Mouse (Mus musculus) C2C12 (cell line): ENCODE results near the gene Rab23.

Source experiments
- CTCF ChIP-seq: IDR thresholded peaks from one replicate; pipeline ENCODE4 v1.5.1; 2011; ENCODE audit not compliant: control insufficient read depth, insufficient read depth, insufficient read length
- FOSL1 ChIP-seq: IDR thresholded peaks from one replicate; pipeline ENCODE4 v1.8.0; 2011; ENCODE audit warnings: mild to moderate bottlenecking, low read length; ENCODE audit not compliant: poor library complexity, insufficient read depth, severe bottlenecking
- MAX ChIP-seq: IDR thresholded peaks from one replicate; pipeline ENCODE4 v1.6.1; 2011; ENCODE audit warnings: mild to moderate bottlenecking, control low read depth
- MYOD1 ChIP-seq: IDR thresholded peaks from one replicate; pipeline ENCODE4 v1.6.1; 2011; ENCODE audit warnings: low read depth; ENCODE audit not compliant: control insufficient read depth, insufficient read length
- MYOG ChIP-seq: IDR thresholded peaks from one replicate; pipeline ENCODE4 v1.6.1; 2011; ENCODE audit not compliant: control insufficient read depth, insufficient read length; ENCODE audit errors: extremely low read depth
- USF1 ChIP-seq: IDR thresholded peaks from one replicate; pipeline ENCODE4 v1.6.1; 2011; ENCODE audit warnings: low read depth, mild to moderate bottlenecking, control low read depth, moderate library complexity

- TF ChIP-seq MAX (no peak), CTCF (no peak), MYOD1 (no peak), USF1 (no peak), FOSL1 (no peak), MYOG (no peak)
Observed at GRCm38 (mm10) chr1:33766520-33767508, 47.1 kb downstream of the Rab23 start.
